Mouse (Mus musculus): ENCODE results near the gene Gbp7. TPM values are rescaled to one million over a fixed set of nuclear protein-coding genes. Genes with fewer than 3 reads are reported as not detected.
"Not testable (repeated sequence)": the region's sequence is repeated elsewhere in the genome, so short reads cannot be mapped to it uniquely, and the experiment has no call there.

Gbp7 gene
- polyA plus RNA-seq, 1 experiment: 18.6 TPM

GRCm38 (mm10) chr3:142529597-142529996 lies 545 bp upstream of the Gbp7 start:
- TF ChIP-seq CTCF (IDR thresholded peaks at IDR 0.05; ENCODE audit: low read depth, low read length): no peak
- no peak for TF ChIP-seq POLR2A (IDR thresholded peaks at IDR 0.05; ENCODE audit: borderline replicate concordance, low read depth, low read length)
- H3K4me1 ChIP-seq (ENCODE audit: control insufficient read depth, insufficient read depth, low read length): peaks cover 3% of the 10 kb centered on the region
- no peak overlapping the region for H3K4me3 ChIP-seq (ENCODE audit: insufficient read depth, low read length)
- no peak overlapping the region for H3K27ac ChIP-seq (ENCODE audit: insufficient read depth, low read depth, low read length)

- no peak for TF ChIP-seq POLR2A (IDR thresholded peaks at IDR 0.05; ENCODE audit: borderline replicate concordance, low read depth, low read length)
- TF ChIP-seq CTCF (IDR thresholded peaks at IDR 0.05; ENCODE audit: low read depth, low read length): no peak
- H3K4me3 ChIP-seq (ENCODE audit: insufficient read depth, low read length): no peak overlapping the region
- H3K27ac ChIP-seq (ENCODE audit: insufficient read depth, low read depth, low read length): no peak overlapping the region
- H3K4me1 ChIP-seq (ENCODE audit: control insufficient read depth, insufficient read depth, low read length): peaks cover 3% of the 10 kb centered on the region
Observed at GRCm38 (mm10) chr3:142531595-142531994, 1.5 kb downstream of the Gbp7 start.

- H3K27ac ChIP-seq (ENCODE audit: insufficient read depth, low read depth, low read length): no peak overlapping the region
- H3K4me3 ChIP-seq (ENCODE audit: insufficient read depth, low read length): no peak overlapping the region
- no peak for TF ChIP-seq POLR2A (IDR thresholded peaks at IDR 0.05; ENCODE audit: borderline replicate concordance, low read depth, low read length)
- H3K4me1 ChIP-seq (ENCODE audit: control insufficient read depth, insufficient read depth, low read length): peaks cover 3% of the 10 kb centered on the region
Observed at GRCm38 (mm10) chr3:142533185-142533584, 3.0 kb downstream of the Gbp7 start.

- Histone ChIP-seq H3K4me1 (ENCODE audit: control insufficient read depth, insufficient read depth, low read length) (no peaks in the 10 kb centered on the region), H3K27ac (ENCODE audit: insufficient read depth, low read depth, low read length) (no peak overlapping the region), H3K4me3 (ENCODE audit: insufficient read depth, low read length) (no peak overlapping the region)
- TF ChIP-seq POLR2A (IDR thresholded peaks at IDR 0.05; ENCODE audit: borderline replicate concordance, low read depth, low read length) (no peak), CTCF (IDR thresholded peaks at IDR 0.05; ENCODE audit: low read depth, low read length) (no peak)
Observed at GRCm38 (mm10) chr3:142535667-142536066, 5.5 kb downstream of the Gbp7 start.

GRCm38 (mm10) chr3:142541391-142541790 lies 11.2 kb downstream of the Gbp7 start:
- Histone ChIP-seq H3K4me3 (ENCODE audit: insufficient read depth, low read length) (no peak overlapping the region), H3K4me1 (ENCODE audit: control insufficient read depth, insufficient read depth, low read length) (no peaks in the 10 kb centered on the region), H3K27ac (ENCODE audit: insufficient read depth, low read depth, low read length) (no peak overlapping the region)
- no peak for TF ChIP-seq POLR2A (IDR thresholded peaks at IDR 0.05; ENCODE audit: borderline replicate concordance, low read depth, low read length)
- no peak for TF ChIP-seq CTCF (IDR thresholded peaks at IDR 0.05; ENCODE audit: low read depth, low read length)

- H3K4me3 ChIP-seq (ENCODE audit: insufficient read depth, low read length); H3K4me1 ChIP-seq (ENCODE audit: control insufficient read depth, insufficient read depth, low read length); H3K27ac ChIP-seq (ENCODE audit: insufficient read depth, low read depth, low read length): not testable (repeated sequence)
Observed at GRCm38 (mm10) chr3:142542776-142543175, 12.6 kb downstream of the Gbp7 start.

- TF ChIP-seq POLR2A (IDR thresholded peaks at IDR 0.05; ENCODE audit: borderline replicate concordance, low read depth, low read length) (no peak), CTCF (IDR thresholded peaks at IDR 0.05; ENCODE audit: low read depth, low read length) (no peak)
- H3K27ac ChIP-seq (ENCODE audit: insufficient read depth, low read depth, low read length): no peak overlapping the region
- H3K4me3 ChIP-seq (ENCODE audit: insufficient read depth, low read length): no peak overlapping the region
- H3K4me1 ChIP-seq (ENCODE audit: control insufficient read depth, insufficient read depth, low read length): no peaks in the 10 kb centered on the region
Observed at GRCm38 (mm10) chr3:142546690-142547089, 16.5 kb downstream of the Gbp7 start.

- Histone ChIP-seq H3K4me3 (ENCODE audit: insufficient read depth, low read length) (no peak overlapping the region), H3K4me1 (ENCODE audit: control insufficient read depth, insufficient read depth, low read length) (no peaks in the 10 kb centered on the region), H3K27ac (ENCODE audit: insufficient read depth, low read depth, low read length) (no peak overlapping the region)
- TF ChIP-seq CTCF (IDR thresholded peaks at IDR 0.05; ENCODE audit: low read depth, low read length) (no peak), POLR2A (IDR thresholded peaks at IDR 0.05; ENCODE audit: borderline replicate concordance, low read depth, low read length) (no peak)
Observed at GRCm38 (mm10) chr3:142550052-142550676, 20.0 kb downstream of the Gbp7 start.

GRCm38 (mm10) chr3:142554601-142555000 lies 24.5 kb downstream of the Gbp7 start:
- H3K4me1 ChIP-seq (ENCODE audit: control insufficient read depth, insufficient read depth, low read length): peaks cover under 1% of the 10 kb centered on the region; the same call in 1 of the 2 replicates
- no peak overlapping the region for H3K4me3 ChIP-seq (ENCODE audit: insufficient read depth, low read length)
- TF ChIP-seq POLR2A (IDR thresholded peaks at IDR 0.05; ENCODE audit: borderline replicate concordance, low read depth, low read length) (no peak), CTCF (IDR thresholded peaks at IDR 0.05; ENCODE audit: low read depth, low read length) (no peak)
- H3K27ac ChIP-seq (ENCODE audit: insufficient read depth, low read depth, low read length): no peak overlapping the region

- TF ChIP-seq CTCF (IDR thresholded peaks at IDR 0.05; ENCODE audit: low read depth, low read length): no peak
- peaks cover 7% of the 10 kb centered on the region for H3K4me1 ChIP-seq (ENCODE audit: control insufficient read depth, insufficient read depth, low read length)
- no peak overlapping the region for H3K4me3 ChIP-seq (ENCODE audit: insufficient read depth, low read length)
- no peak overlapping the region for H3K27ac ChIP-seq (ENCODE audit: insufficient read depth, low read depth, low read length)
Observed at GRCm38 (mm10) chr3:142555623-142556022, 25.5 kb downstream of the Gbp7 start.
